Mouse (Mus musculus) stomach, postnatal 0 days (tissue): ENCODE results near the gene Copg2.

Source experiments
- CTCF ChIP-seq: IDR thresholded peaks from 2 replicates; pipeline ENCODE4 v1.5.1; 2016; ENCODE audit warnings: antibody characterized with exemption, low read depth, mild to moderate bottlenecking, moderate library complexity
- EP300 ChIP-seq: optimal IDR thresholded peaks from 2 replicates; pipeline ENCODE3; 2016; ENCODE audit warnings: antibody characterized with exemption

DNA sequence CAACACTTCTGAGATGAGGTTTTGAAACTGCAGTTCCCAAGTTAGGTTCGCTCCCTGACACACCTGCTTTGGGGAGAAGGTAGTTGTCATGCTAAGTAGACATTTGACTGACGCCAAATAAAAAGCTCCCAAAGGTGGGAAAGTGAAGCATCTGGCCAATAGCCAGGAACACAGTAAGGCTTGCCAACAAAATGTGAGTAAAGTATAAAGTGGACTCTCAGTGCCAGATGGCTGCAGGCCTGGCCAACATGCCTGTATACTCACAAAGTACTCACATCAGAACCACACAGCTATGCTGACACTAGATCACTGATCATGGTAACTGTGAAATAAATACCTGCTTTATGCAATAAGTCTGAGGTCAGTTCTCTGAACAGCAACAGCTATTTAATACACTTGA, 46.8 kb downstream of the Copg2 start:
- TF ChIP-seq CTCF (no peak), EP300 (no peak)
